Mouse (Mus musculus) midbrain, embryonic 10.5 days (tissue): Measurements from ENCODE around the gene Rac2. TPM values are rescaled to one million over a fixed set of nuclear protein-coding genes. Genes with fewer than 3 reads are reported as not detected.

Experiments used
- DNase-seq: peaks from one replicate; pipeline ENCODE4 v3.0.0-alpha.2; 2017; ENCODE audit warnings: low spot score
- H3K27ac ChIP-seq: fragments of 300-500 bp; sonication (generic); replicated peaks from 2 replicates; pipeline ENCODE4 v1.5.1; 2016; ENCODE audit warnings: mild to moderate bottlenecking
- H3K27me3 ChIP-seq: fragments of 300-500 bp; sonication (generic); 2 replicates; pipeline ENCODE4 v1.6.1; 2016; ENCODE audit warnings: low read depth, mild to moderate bottlenecking; ENCODE audit not compliant: poor library complexity, severe bottlenecking
- H3K36me3 ChIP-seq: fragments of 300-500 bp; sonication (generic); 2 replicates; pipeline ENCODE4 v1.6.1; 2016; ENCODE audit warnings: mild to moderate bottlenecking, moderate library complexity
- H3K4me1 ChIP-seq: fragments of 300-500 bp; sonication (generic); 2 replicates; pipeline ENCODE4 v1.6.1; 2016
- H3K4me3 ChIP-seq: fragments of 300-500 bp; sonication (generic); 2 replicates; pipeline ENCODE4 v1.5.1; 2016; ENCODE audit warnings: mild to moderate bottlenecking, moderate library complexity
- H3K9me3 ChIP-seq: fragments of 300-500 bp; sonication (generic); replicated peaks from 2 replicates; pipeline ENCODE4 v1.6.1; 2016; ENCODE audit warnings: mild to moderate bottlenecking
- WGBS: fragments of 180-500 bp; shearing (Covaris S2); methylation state at CpG from one replicate; pipeline ENCODE4 v1.1.7; 2016; 5-methylcytosine and 5-hydroxymethylcytosine counted together
- polyA plus RNA-seq: library from polyadenylated mRNA; unstranded; fragments of >200 nt; fragmentation: Nextera tagmentation; extraction: Ambion mirVana; gene quantifications from 2 replicates; pipeline ENCODE4 v1.2.1, GENCODE M21; 2016

Rac2 gene
- polyA plus RNA-seq, 1 experiment from 2014 or later, result 9.1 TPM

DNA sequence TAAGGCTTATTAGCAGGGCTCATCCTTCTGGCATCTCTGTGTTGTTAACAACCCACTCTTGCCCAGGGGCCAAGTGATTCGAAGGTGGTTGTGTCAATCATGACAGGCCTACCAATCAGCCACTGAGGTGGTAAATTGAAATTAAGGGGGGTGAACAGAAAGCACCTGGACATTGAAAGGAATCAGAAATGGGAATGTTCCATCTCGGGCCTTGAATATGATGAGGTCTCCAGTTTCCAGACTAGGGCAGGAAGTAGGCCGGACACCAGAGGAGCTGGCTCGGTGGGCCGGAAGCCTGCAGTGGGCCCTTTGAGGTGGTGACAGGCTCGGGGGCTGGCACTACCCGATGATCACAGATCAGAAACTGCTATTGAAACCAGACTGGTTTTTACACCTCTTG lies 44.6 kb downstream of the Rac2 start:
- Histone ChIP-seq H3K4me1 (peaks cover 55% of the 10 kb centered on the region), H3K27ac (no peak overlapping the region), H3K9me3 (no peaks in the 10 kb centered on the region), H3K36me3 (no peaks in the 10 kb centered on the region), H3K4me3 (no peak overlapping the region), H3K27me3 (peaks cover 21% of the 10 kb centered on the region)
- no peak for DNase-seq
- 83% methylated on average over 7 of the region's 7 CpGs for WGBS

DNA sequence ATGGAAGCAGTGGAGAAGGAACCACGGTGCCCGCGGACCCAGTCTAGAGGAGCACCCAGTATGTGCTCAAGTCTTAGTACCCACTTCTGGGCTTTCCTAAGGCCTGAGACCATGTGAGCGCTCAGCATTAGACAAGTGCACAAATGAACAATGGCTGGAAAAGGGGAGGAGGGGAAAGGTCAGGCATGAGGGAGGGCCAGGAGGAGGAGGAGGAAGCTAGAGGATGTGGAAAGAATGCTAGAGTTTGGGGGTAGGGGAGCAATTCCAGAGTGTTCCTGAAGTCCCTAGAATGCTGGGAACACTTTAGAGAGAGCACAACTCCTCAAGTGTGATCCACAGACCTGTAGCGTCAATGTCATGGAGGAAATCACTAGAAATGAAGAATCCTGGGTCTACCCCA lies 48.4 kb downstream of the Rac2 start:
- no peaks in the 10 kb centered on the region for H3K9me3 ChIP-seq

DNA sequence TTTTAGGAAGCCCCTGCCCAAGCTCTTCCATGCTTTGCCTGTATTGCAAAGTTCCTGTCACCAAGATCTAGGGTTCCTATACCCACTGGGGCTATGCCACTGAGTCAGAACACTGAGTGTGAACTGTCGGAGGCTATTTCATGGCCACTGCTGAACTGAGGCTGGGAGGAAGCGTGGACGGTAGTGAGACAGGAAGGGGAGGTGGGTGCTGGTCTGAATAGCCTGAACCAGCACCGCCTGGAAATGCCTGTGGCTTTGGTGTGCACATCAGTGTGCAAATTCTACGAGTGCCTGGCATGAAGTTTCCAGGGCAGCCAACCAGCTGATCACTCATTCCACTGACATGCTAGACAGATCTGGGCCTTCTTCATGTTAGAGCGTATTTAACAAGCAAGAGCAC lies 50.7 kb downstream of the Rac2 start:
- Histone ChIP-seq H3K36me3 (no peaks in the 10 kb centered on the region), H3K27me3 (no peaks in the 10 kb centered on the region), H3K4me1 (peaks cover 19% of the 10 kb centered on the region), H3K9me3 (no peaks in the 10 kb centered on the region), H3K27ac (no peak overlapping the region), H3K4me3 (no peak overlapping the region)
- DNase-seq, result no peak
- 90% methylated on average over 6 of the region's 6 CpGs for WGBS

More for the DNA sequence above, 48.4 kb downstream of the Rac2 start:
- H3K4me3 ChIP-seq, result no peak overlapping the region
- H3K27me3 ChIP-seq, result no peaks in the 10 kb centered on the region
- H3K27ac ChIP-seq, result peak overlapping the region; percentile 39; the same call in 1 of the 2 replicates
- H3K36me3 ChIP-seq, result no peaks in the 10 kb centered on the region
- peaks cover 29% of the 10 kb centered on the region for H3K4me1 ChIP-seq
- DNase-seq, result no peak
- 88% methylated on average over 5 of the region's 5 CpGs for WGBS

DNA sequence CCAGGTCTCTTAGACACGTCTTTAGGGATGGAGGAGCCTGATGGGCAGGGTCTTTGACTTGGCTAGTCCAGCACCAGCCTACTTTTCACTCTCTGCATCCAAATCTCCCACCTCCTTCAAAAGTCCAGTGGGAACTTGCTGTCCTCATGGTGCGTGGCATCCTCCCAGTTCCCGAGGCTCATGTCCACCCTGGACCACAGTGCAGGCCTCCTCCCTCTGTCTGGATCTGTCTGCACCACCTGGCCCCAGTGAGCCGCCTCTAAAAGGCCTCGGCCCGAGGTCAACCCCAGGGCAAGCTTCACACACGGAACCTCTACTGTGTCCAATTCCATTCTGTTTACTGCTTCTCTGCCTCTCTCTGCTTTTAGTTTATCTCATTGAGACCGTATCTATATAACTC lies 51.3 kb downstream of the Rac2 start:
- Histone ChIP-seq H3K4me3 (no peak overlapping the region), H3K36me3 (no peaks in the 10 kb centered on the region), H3K27ac (peak overlapping the region; percentile 20; the same call in 1 of the 2 replicates), H3K27me3 (no peaks in the 10 kb centered on the region), H3K9me3 (no peaks in the 10 kb centered on the region), H3K4me1 (peaks cover 19% of the 10 kb centered on the region)
- WGBS, result 72% methylated on average over 8 of the region's 8 CpGs
- DNase-seq, result no peak

DNA sequence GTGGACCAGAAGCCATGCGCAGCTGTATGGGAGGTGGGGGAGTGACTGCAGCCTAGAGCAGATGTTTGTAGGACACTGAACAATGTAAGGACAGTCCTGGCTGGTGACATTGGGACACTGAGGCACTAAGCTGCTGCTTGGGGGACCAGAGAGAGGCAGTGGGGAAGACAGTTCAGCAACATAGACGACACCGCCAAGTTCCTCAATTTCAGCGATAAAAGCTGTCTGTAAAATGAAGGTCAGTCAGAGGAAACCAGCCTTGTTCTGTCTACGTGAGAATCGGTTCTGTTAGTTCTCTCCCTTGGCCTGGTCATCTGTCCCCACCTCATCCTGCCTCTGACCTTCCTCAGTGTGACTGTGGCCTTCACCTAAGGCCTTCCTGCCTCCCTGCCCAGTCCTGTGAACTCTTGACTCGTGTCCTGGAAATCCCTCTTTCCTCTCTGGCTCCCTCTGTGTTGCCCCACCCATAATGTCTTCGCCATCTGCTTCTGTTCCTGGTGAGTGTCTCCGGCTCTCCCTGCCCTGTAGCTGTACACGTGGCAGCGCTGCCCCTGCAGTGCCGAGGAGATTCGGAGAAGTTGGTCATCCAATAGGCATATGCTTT lies 52.4 kb downstream of the Rac2 start:
- Histone ChIP-seq H3K4me3 (no peak overlapping the region), H3K9me3 (no peaks in the 10 kb centered on the region), H3K27me3 (no peaks in the 10 kb centered on the region), H3K36me3 (no peaks in the 10 kb centered on the region), H3K27ac (no peak overlapping the region; the same call in 1 of the 2 replicates), H3K4me1 (peaks cover 19% of the 10 kb centered on the region)
- no peak for DNase-seq
- 83% methylated on average over 13 of the region's 13 CpGs for WGBS

DNA sequence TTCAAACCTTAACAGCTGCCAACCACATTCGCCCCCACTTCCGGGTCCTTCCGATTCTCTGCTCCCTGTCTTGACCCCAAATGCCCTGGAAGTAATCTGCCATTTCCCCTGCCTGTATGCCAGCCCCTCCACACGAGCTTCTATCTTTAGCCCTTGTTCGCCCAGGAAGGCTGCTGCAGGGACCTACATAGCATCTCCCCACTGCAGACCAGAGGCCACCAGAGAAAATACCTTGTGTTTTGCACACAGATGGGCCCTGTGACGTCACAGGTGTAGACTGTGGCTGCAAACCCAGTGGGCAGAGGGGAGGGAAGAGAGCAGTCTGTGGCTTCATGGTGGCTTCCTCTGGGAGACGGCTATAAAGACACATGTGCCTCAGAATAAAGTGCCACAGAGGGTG lies 54.4 kb downstream of the Rac2 start:
- 80% methylated on average over 7 of the region's 7 CpGs for WGBS
- peaks cover 11% of the 10 kb centered on the region for H3K4me1 ChIP-seq
- no peaks in the 10 kb centered on the region for H3K9me3 ChIP-seq
- H3K27me3 ChIP-seq, result no peaks in the 10 kb centered on the region
- H3K27ac ChIP-seq, result no peak overlapping the region
- DNase-seq, result no peak
- H3K36me3 ChIP-seq, result no peaks in the 10 kb centered on the region
- no peak overlapping the region for H3K4me3 ChIP-seq

DNA sequence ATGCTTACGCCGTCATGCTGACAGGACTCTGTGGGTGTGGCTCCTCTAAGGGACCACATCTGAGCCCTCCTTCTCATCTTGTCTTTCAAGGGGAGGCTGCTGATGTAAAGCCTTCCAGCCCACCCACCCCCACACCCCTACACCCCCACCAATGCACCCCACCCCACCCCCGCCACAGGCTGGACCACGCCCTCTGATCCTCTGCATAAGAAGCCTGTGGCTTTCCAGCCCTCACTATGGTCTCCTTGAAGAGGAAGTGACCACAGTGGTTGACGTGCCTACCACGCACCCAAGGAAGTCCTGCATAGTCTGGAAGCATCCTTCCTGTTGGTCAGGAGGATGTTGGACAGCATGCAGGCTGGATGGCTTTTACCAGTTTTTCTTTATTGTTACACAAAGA lies 56.8 kb downstream of the Rac2 start:
- DNase-seq, result no peak
- H3K27me3 ChIP-seq, result no peaks in the 10 kb centered on the region
- peaks cover 7% of the 10 kb centered on the region; the same call in 1 of the 2 replicates for H3K4me1 ChIP-seq
- no peaks in the 10 kb centered on the region for H3K36me3 ChIP-seq
- no peak overlapping the region for H3K27ac ChIP-seq
- no peaks in the 10 kb centered on the region for H3K9me3 ChIP-seq
- no peak overlapping the region for H3K4me3 ChIP-seq
- WGBS, result 86% methylated on average over 6 of the region's 6 CpGs

DNA sequence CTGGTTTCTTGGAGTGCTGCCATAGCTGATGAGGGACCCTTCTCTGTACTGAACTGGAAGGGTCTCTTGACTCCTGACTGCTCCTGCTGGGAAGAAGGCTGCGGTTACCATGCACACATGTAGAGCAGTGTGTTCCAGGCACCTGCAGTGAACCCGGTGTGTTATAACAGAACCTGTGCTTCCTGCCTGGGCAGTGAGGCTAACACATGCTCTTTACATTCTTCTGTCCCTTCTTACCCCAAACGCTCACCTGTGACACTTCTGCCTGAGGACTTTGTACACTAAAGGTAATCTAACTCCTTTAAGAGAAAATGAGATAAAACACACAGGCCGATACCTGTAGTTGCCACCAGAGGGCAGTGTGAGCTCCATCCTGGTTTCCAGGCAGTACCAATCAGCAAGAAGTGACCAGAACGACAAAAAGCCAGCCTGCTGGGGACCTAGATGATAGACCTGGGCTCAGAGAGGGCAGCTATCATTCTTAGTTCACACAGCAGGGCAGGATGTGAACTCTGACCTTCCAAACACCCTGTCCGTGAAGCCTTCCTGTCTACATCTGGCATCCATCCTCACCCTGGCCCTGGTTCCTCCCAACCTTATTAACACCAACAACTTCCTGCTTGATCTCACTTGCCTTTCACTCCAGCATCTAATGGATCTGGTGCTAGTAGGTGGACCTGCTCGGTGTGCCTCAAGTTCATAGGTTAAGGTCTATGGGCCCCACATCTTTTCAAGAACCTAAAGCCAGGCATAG lies 58.0 kb downstream of the Rac2 start:
- H3K36me3 ChIP-seq, result no peaks in the 10 kb centered on the region
- WGBS, result 35% methylated on average over 7 of the region's 7 CpGs
- H3K27ac ChIP-seq, result peak overlapping the region; percentile 61
- DNase-seq, result peak; percentile 72
- peaks cover 14% of the 10 kb centered on the region for H3K4me1 ChIP-seq
- H3K27me3 ChIP-seq, result no peaks in the 10 kb centered on the region
- H3K4me3 ChIP-seq, result no peak overlapping the region
- no peaks in the 10 kb centered on the region for H3K9me3 ChIP-seq

DNA sequence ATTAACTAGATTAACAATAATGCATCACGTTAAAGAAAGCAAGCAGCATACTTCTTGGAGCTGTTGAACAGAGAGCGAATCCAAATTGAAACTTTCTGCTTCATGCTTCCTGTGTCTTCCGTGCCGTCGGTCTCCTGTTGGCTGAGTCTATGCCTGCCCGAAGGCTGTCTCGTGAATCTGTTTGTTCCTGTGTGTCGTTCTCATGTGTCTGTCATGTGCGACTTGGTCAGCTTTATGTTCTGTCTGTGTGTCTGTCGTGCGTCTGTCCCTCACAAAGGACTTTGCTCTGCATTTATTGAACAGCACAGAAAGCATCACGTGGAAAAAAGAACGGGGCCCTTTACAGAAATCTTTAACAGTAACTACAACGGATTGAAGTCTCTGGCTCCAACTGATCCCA lies 59.6 kb downstream of the Rac2 start:
- Histone ChIP-seq H3K27me3 (no peaks in the 10 kb centered on the region), H3K36me3 (no peaks in the 10 kb centered on the region), H3K27ac (no peak overlapping the region), H3K4me1 (peaks cover 15% of the 10 kb centered on the region), H3K4me3 (no peak overlapping the region), H3K9me3 (no peaks in the 10 kb centered on the region)
- no peak for DNase-seq
- 91% methylated on average over 14 of the region's 14 CpGs for WGBS

DNA sequence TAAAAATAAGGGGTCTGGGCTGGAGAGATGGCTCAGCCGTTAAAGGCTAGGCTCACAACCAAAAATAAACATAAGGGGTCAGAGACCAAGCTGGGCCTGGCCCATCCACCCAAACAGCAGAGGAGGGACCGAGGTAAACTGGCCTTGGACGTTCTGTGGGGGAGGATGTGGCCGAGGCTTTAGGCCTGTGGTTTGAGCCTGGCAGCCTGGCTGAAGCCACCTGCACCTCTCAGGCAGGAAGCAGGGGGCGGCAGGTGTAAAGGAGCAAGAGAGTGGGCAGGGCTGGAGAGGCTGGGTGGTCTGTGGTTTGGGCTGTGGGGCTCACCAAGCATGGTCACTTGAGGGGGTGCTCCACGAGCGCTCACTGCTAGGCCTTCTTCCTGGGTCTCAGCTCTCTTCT lies 60.6 kb downstream of the Rac2 start:
- Histone ChIP-seq H3K9me3 (no peaks in the 10 kb centered on the region), H3K27ac (no peak overlapping the region), H3K27me3 (no peaks in the 10 kb centered on the region), H3K4me1 (peaks cover 15% of the 10 kb centered on the region), H3K36me3 (no peaks in the 10 kb centered on the region), H3K4me3 (no peak overlapping the region)
- DNase-seq, result no peak
- 84% methylated on average over 7 of the region's 7 CpGs for WGBS

DNA sequence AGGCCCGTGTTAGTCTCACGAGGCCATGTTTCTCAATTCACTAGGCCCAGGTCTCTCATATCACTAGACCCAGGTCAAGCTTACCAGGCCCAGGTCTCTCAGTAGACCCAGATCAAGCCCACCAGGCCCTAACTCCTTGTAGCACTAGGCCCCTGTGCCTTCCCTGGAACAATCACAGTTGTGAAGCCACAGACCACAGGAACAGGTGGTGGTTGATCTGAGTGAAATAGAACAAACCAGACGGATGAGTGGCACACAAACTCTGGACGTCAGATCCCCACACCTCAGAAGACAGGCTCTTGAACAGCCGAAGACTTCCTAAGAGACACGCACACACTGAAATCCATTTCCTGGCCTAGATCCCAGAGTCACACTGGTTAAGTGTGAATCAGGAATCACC lies 61.8 kb downstream of the Rac2 start:
- H3K27me3 ChIP-seq, result no peaks in the 10 kb centered on the region
- no peak for DNase-seq
- H3K9me3 ChIP-seq, result no peaks in the 10 kb centered on the region
- WGBS, result 93% methylated on average over 6 of the region's 6 CpGs
- H3K4me3 ChIP-seq, result no peak overlapping the region
- peak overlapping the region; percentile 84; the same call in 1 of the 2 replicates for H3K27ac ChIP-seq
- H3K36me3 ChIP-seq, result no peaks in the 10 kb centered on the region
- peaks cover 15% of the 10 kb centered on the region for H3K4me1 ChIP-seq

DNA sequence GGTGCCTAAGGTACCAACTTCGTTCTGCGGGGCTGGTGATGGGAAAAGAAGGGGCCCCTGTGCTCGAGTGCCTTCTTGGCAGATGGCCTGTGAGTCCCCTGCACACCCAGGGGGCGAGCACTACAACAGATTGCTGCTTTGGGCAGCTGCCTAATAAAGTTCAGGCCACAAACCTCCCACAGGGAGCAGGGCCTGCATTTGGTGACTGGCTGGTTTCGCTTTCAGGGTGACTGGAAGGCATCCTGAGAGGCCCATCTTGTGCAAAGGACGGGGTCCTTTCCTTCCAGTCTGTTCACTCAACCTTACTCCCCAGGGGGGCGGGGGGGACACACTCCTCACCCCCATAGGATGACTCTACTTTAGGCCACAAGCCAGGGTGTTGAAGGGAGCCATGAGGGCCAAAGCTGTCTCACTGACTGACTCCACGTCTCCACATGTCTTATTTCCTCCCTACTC lies 62.4 kb downstream of the Rac2 start:
- Histone ChIP-seq H3K4me1 (peaks cover 15% of the 10 kb centered on the region), H3K27me3 (no peaks in the 10 kb centered on the region), H3K27ac (peak overlapping the region; percentile 84), H3K9me3 (0 out of 2 replicates have a peak, but pooled peaks cover under 1% of the 10 kb centered on the region), H3K36me3 (no peaks in the 10 kb centered on the region), H3K4me3 (peak overlapping the region; percentile 26)
- WGBS, result 70% methylated on average over 8 of the region's 8 CpGs
- no peak for DNase-seq

DNA sequence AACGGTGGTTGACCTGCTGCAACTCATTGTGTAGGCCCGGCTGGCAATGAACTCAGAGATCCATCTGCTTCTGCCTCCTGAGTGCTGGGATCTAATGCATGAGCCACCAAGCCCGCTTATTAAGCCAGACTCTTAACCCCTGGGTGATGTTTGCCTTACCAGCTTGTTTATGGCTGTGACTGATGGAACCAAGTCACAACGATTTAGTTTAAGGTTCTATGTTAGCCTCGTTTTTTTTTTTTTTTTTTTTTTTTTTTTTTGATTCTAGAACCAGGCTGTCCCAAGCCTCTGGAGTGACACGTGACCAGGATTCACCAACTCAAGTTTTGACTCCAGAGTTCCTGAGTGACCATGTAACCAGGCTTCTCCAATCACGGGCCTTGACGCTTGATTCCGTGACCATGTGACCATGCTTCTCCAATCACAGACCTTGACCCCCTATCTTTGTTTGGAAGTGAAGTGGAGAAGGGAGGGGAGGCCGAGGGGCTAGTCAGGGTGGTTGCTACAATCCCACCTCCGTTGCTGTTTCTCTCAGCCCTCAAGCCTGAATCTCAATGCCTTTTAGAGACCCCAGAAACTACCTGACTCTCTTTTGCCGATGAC lies 63.2 kb downstream of the Rac2 start:
- Histone ChIP-seq H3K4me1 (peaks cover 10% of the 10 kb centered on the region), H3K36me3 (no peaks in the 10 kb centered on the region), H3K4me3 (peak overlapping the region; percentile 26), H3K27me3 (no peaks in the 10 kb centered on the region), H3K27ac (peak overlapping the region; percentile 84), H3K9me3 (peaks cover 6% of the 10 kb centered on the region; the same call in 1 of the 2 replicates)
- 44% methylated on average over 12 of the region's 12 CpGs for WGBS
- DNase-seq, result peak; percentile 59
